Mouse (Mus musculus) kidney, adult 9 months (tissue): ENCODE measurements at regions not wholly inside any gene's neighbourhood (a gene's known extent, or its start where the extent isn't known, plus 50 kb on each side); places are given as distances from the start of the nearest gene placed in this dataset.

Experiments
- DNase-seq: peaks from one replicate; pipeline ENCODE4 v3.0.0; 2022

- peak; percentile 10 for DNase-seq
Observed at GRCm38 (mm10) chr14:104824926-104825325, 302.5 kb upstream of the Rnf219 start.

- no peak for DNase-seq
Observed at GRCm38 (mm10) chr14:104824224-104824623, 301.8 kb upstream of the Rnf219 start.

GRCm38 (mm10) chr14:104821903-104822573 lies 299.6 kb upstream of the Rnf219 start:
- no peak for DNase-seq

GRCm38 (mm10) chr14:104819106-104819505 lies 296.7 kb upstream of the Rnf219 start:
- no peak for DNase-seq

DNA sequence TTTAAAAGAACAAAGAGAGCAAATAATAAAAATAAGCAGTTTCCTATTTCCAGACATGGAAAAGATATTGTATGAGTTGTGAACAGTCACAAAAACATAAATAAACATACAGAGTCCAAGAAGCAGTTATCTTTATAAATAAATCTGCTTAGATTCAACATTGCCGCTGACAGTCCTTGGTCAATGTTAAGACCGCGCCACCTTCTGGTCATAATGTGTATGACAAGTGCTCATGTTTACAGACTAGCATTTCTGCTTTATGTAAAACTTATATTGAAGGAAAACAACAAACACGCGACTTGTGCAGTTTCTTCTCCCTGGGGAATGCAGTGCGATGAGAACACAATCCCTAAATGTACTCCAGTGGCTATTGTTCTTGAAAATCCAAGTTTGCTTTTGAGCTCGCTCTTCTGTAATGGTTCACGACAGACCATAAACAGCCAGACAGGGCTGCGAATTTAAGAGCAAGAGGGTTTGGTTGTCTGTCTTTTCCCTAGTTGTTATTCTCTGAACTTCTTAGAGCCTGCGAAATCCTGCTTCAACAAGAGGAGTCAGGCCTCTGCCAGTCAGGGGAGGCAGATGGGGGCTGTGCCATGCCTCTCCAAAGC lies 291.6 kb upstream of the Rnf219 start:
- DNase-seq = peak; percentile 75

DNA sequence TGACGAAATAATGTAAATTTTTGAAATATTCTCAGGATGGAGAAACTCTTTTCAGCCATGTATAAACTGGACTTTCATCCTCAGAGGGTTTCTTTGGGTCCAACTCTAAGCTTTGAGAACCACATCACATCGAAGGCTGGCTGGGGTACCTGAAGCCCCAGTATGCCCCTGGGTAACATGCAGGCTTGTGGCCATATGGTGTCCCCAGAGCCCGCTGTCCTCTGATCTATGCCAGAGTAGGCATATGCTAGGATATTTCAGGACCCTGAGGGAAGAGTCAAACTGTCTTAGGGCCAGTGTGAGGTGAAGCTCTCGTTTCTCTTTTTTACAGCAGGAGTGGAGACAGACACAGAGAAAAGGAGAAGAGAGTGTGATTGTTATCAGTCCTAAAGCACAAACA lies 289.6 kb upstream of the Rnf219 start:
- DNase-seq = no peak

DNA sequence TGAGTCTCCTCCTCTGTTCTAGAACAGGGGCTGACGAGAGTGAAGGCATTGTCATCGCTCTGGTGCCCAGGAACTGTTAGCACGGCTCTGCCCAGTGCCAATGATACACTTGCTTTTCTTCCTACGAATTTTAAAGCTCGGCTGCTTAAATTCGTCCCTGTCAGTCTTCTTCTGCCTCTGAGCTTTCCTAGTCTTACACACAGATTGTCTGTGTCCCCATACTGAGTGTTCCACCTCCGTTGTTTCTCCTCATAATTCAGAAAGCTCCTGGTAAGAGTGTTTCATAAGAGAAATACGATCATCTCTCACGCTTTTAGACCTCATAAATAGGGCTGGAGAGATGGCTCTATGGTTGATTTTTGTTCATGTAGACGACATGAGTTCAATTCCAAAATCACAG lies 282.9 kb upstream of the Rnf219 start:
- no peak for DNase-seq

GRCm38 (mm10) chr14:104796348-104796965 lies 274.0 kb upstream of the Rnf219 start:
- no peak for DNase-seq

DNA sequence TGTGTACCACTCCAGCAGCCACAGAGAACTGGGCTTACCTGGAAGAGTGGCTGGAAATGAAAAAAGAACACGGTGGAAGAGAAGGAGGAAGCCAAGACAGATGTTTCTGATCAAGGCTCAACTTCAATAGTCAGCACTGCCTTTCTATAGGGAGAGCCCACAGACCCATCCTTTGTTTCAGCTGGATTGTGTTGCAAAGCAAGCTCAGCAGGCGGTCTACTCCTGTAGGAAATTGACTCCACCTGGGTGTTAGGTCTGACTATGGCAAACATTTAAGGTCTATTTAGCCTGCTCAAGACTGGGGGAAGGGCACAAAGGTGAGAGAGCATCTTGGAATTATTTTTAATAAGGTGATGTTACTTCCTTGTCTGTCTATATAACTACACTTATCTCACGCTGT lies 266.9 kb upstream of the Rnf219 start:
- DNase-seq = no peak

DNA sequence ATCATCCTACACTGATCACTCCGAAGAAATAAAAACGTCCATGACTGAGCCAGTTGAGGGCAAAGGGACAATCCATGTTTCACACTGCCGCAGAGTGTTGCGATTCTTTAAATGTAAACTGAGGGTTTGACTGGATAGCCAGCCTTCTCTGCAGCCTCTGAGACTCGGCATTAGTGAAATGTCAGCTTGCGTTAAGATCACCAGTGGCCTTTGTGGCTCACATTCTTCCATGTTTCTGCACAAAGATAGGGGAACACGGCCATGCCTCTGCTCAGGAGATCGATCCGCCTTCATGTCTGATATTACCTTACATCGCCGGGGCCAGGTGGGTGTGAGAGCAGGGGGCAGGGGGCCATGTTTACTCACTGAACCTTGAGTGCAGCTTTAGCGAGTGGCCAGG lies 262.6 kb upstream of the Rnf219 start:
- DNase-seq = no peak

DNA sequence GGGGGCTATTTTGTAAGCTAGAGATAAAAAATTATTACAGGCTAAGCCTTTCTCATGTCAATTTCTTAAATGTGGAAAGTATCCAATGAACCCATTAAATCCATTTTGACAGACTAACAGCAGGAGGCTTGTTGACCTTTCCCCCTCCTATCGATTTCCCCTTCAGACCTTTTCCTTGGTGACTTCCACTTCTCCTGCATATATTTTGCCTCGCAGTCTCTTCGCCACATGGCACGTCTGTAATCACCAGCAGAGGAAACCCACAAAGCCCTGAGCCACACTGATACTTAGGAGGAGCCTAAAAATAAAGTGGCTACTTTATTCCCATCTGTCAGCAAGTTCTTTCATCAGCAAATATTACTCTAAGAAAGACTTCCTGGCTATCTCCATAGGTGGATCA lies 247.5 kb upstream of the Rnf219 start:
- DNase-seq = no peak

- DNase-seq = no peak
Observed at GRCm38 (mm10) chr14:104734213-104734612, 211.8 kb upstream of the Rnf219 start.

DNA sequence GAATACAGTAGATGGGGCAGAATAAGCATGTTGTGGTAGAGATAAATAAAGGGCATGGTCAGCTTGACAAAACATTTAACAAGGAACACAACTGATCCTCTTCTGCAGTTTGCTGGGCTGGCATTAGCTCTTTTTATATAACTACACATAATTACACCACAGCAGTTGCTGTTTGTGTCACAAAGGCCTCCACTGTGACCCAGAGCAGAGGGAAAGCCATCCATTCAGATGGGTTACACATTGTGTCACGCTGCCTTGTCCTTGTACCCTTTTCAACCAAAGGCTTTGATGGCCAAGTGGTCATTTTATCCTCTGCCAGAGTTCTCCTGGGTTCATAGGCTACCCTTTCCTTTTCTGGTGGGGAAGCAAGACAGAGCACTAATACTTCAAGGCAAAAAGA lies 209.6 kb upstream of the Rnf219 start:
- DNase-seq = no peak

DNA sequence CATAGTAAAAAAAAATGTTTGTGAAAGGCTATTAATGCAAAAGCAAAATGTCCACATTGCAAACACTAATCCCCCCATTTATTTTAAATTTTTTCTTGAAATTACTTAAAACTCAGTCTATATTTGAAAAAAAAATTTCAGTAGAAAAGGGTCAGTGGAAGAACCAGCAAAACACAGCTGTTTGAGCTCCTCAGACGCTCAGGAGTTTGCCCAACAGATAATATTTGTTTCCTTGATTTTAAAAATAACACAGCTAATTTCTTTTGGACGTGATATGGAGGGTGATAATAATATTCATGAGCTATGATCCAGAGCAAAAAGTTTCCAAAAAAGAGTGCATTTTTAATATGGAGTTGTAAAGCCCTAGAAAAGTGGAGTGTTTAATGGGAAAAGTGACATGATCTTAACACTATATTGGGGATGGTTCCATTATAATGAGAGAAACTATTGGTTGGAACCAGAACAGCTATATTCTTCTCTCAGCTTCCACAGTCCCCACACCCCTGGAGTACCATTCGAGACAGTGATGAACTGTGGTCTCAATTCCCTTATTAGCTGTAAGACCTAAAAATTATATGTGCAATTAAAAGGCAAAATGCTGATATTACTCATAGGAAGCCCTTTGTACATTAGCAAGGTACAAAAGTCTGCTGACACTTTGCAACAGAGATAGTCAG lies 209.0 kb upstream of the Rnf219 start:
- DNase-seq = no peak

DNA sequence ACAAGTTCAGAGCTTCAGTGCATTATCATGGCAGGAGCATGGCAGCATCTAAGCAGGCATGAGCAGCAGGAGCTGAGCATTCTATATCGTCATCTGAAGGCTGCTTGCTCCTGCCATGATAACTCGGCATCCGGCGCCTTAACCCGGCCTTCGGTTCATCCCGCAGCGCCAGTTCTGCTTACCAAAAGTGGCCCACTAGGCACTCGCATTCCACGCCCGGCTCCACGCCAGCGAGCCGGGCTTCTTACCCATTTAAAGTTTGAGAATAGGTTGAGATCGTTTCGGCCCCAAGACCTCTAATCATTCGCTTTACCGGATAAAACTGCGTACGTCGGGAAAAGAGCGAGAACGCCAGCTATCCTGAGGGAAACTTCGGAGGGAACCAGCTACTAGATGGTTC lies 193.2 kb upstream of the Rnf219 start:
- DNase-seq = peak; percentile 88

DNA sequence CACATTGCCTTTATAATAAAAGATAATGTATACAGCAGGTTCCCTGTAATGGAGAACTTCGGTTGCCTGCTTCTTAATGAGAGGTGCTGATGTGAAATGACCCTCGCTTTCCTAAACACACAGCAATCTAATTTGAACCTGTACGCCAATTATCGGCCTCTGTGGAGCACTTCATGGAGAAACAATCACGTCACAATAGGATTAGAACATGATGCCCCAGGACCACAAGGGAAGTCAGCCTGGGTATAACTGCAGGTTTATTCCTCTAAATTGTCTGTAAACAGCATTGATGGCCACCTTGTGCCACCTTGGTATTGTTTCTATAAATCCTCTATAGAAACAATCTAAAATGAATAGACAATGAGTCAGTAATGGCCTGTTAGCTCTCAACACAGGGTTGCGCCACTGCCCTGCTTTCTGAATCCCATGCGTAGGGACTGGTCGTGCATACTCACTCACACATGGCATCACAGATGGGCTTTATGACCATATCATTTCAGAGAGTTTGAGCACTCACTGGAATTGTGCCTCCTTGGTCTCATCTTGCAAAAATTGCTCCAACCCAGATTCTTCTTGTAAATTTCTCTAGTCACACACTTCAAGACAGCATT lies 179.9 kb upstream of the Rnf219 start:
- no peak for DNase-seq

GRCm38 (mm10) chr14:104698962-104699361 lies 176.5 kb upstream of the Rnf219 start:
- DNase-seq = no peak

GRCm38 (mm10) chr14:104695101-104695500 lies 172.7 kb upstream of the Rnf219 start:
- no peak for DNase-seq

- no peak for DNase-seq
Observed at GRCm38 (mm10) chr14:104694174-104694803, 171.8 kb upstream of the Rnf219 start.

DNA sequence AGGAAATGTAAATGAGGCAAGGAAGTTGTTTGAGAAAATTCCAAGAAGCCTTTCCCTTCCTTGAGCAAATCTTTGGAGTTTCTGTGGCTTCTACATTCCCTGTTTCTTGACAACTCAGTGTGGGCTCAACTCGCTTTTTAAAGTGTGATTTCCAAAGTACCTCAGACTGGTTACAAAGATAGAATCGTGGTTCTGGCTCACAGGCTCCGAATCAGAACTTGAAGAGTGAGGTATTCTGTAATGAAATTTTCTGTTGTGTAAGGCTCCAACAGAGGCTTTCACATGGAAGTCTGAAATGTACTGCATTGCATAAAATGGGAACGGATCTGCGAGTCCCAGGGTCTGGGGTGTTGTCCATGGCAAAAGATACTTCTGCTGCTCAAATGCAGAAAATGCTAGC lies 170.2 kb upstream of the Rnf219 start:
- DNase-seq = no peak

- no peak for DNase-seq
Observed at GRCm38 (mm10) chr14:104688440-104688839, 166.0 kb upstream of the Rnf219 start.

- DNase-seq = no peak
Observed at GRCm38 (mm10) chr14:104676810-104677209, 154.4 kb upstream of the Rnf219 start.

GRCm38 (mm10) chr14:104661696-104662095 lies 139.3 kb upstream of the Rnf219 start:
- DNase-seq = no peak
